Mouse (Mus musculus) CH12.LX (cell line): Measurements from ENCODE around the gene Tcp11l1. TPM values are rescaled to one million over a fixed set of nuclear protein-coding genes. Genes with fewer than 3 reads are reported as not detected.

Experiments
- DNase-seq: peaks from one replicate; pipeline ENCODE4 v3.0.0-alpha.2; 2013; ENCODE audit errors: extremely low read depth
- H3K27ac ChIP-seq: 2 replicates; pipeline ENCODE4 v1.5.1; 2012; ENCODE audit warnings: low read depth, mild to moderate bottlenecking, control low read depth, moderate library complexity; ENCODE audit not compliant: insufficient read depth
- H3K27me3 ChIP-seq: replicated peaks from 2 replicates; pipeline ENCODE3; 2012; ENCODE audit warnings: inconsistent platforms
- H3K36me3 ChIP-seq, 2 experiments: replicated peaks in 1 of 2; 2 replicates each; pipeline versions ENCODE3 to v1.6.1; 2012; ENCODE audit warnings: inconsistent platforms in 1 of 2, low read length in 1 of 2, mild to moderate bottlenecking in 1 of 2, mixed read lengths in 1 of 2, moderate library complexity in 1 of 2; ENCODE audit not compliant: control insufficient read depth in 1 of 2, insufficient read depth in 1 of 2
- H3K4me1 ChIP-seq, 2 experiments: 2 replicates each; pipeline ENCODE4 v1.6.1; 2012; ENCODE audit warnings: inconsistent platforms in 1 of 2, moderate library complexity in 1 of 2; ENCODE audit not compliant: insufficient read depth in 2 of 2, control insufficient read depth in 1 of 2
- H3K4me2 ChIP-seq: 2 replicates; pipeline ENCODE4 v1.6.1; 2012; ENCODE audit warnings: low read depth, mild to moderate bottlenecking, control low read depth; ENCODE audit not compliant: poor library complexity, insufficient read depth, severe bottlenecking
- H3K4me3 ChIP-seq, 3 experiments: fragments of 150-350 bp in 1 of 3; sonication (generic) in 1 of 3; replicated peaks in 1 of 3; 2 replicates each; pipeline versions ENCODE3 to v1.5.1; 2011 to 2012; ENCODE audit warnings: low read depth in 2 of 3, low read length in 2 of 3, mild to moderate bottlenecking in 2 of 3, moderate library complexity in 2 of 3, control low read depth in 1 of 3, improper control_type of control experiment in 1 of 3, inconsistent platforms in 1 of 3, mixed read lengths in 1 of 3; ENCODE audit not compliant: poor library complexity in 1 of 3
- H3K79me2 ChIP-seq: replicated peaks from 2 replicates; pipeline ENCODE4 v1.6.1; 2012; ENCODE audit warnings: mild to moderate bottlenecking, moderate library complexity; ENCODE audit not compliant: control insufficient read depth, poor library complexity, insufficient read depth, severe bottlenecking; ENCODE audit errors: extremely low read depth
- H3K9ac ChIP-seq: 2 replicates; pipeline ENCODE4 v1.6.1; 2012; ENCODE audit warnings: low read depth, mild to moderate bottlenecking, control low read depth, moderate library complexity; ENCODE audit not compliant: insufficient read depth
- H3K9me3 ChIP-seq: replicated peaks from 2 replicates; pipeline ENCODE3; 2012; ENCODE audit warnings: low read length, inconsistent platforms, mixed read lengths
- BHLHE40 ChIP-seq: IDR thresholded peaks from 2 replicates; pipeline ENCODE4 v1.6.1; 2011; ENCODE audit warnings: mild to moderate bottlenecking, low read depth, low read length, improper control_type of control experiment
- CHD1 ChIP-seq: IDR thresholded peaks from 2 replicates; pipeline ENCODE4 v1.6.1; 2012; ENCODE audit warnings: low read depth, low read length, improper control_type of control experiment, inconsistent platforms
- CHD2 ChIP-seq: IDR thresholded peaks from 2 replicates; pipeline ENCODE4 v1.6.1; 2011; ENCODE audit warnings: low read length, improper control_type of control experiment
- CTCF ChIP-seq, 2 experiments: IDR thresholded peaks in 1 of 2; conservative IDR thresholded peaks in 1 of 2; 2 replicates each; pipeline ENCODE4 v1.5.1; 2011 to 2012; ENCODE audit warnings: low read depth in 2 of 2, low read length in 2 of 2, improper control_type of control experiment in 1 of 2, inconsistent platforms in 1 of 2, mild to moderate bottlenecking in 1 of 2, moderate library complexity in 1 of 2
- E2F4 ChIP-seq: IDR thresholded peaks from 2 replicates; pipeline ENCODE4 v1.6.1; 2011; ENCODE audit warnings: low read depth, low read length, improper control_type of control experiment; ENCODE audit not compliant: insufficient replicate concordance
- ETS1 ChIP-seq: conservative IDR thresholded peaks from 2 replicates; pipeline ENCODE4 v1.6.1; 2012; ENCODE audit warnings: low read depth, mild to moderate bottlenecking, inconsistent platforms, low read length, improper control_type of control experiment, moderate library complexity
- HCFC1 ChIP-seq: IDR thresholded peaks from 2 replicates; pipeline ENCODE4 v1.6.1; 2012; ENCODE audit warnings: low read depth, mild to moderate bottlenecking, inconsistent platforms, low read length, improper control_type of control experiment
- IRF4 ChIP-seq: IDR thresholded peaks from 2 replicates; pipeline ENCODE4 v1.6.1; 2014; ENCODE audit warnings: low read depth, mild to moderate bottlenecking, inconsistent platforms, low read length, improper control_type of control experiment
- JUN ChIP-seq: IDR thresholded peaks from 2 replicates; pipeline ENCODE4 v1.6.1; 2011; ENCODE audit warnings: low read depth, mild to moderate bottlenecking, low read length, improper control_type of control experiment, moderate library complexity; ENCODE audit not compliant: insufficient read depth
- JUND ChIP-seq: conservative IDR thresholded peaks from 2 replicates; pipeline ENCODE4 v1.6.1; 2011; ENCODE audit warnings: low read depth, low read length, improper control_type of control experiment
- KAT2A ChIP-seq: IDR thresholded peaks from 2 replicates; pipeline ENCODE4 v1.6.1; 2012; ENCODE audit warnings: low read length, improper control_type of control experiment, inconsistent platforms; ENCODE audit not compliant: insufficient replicate concordance
- MAX ChIP-seq: IDR thresholded peaks from 2 replicates; pipeline ENCODE4 v1.6.1; 2011; ENCODE audit warnings: low read length, improper control_type of control experiment
- MAZ ChIP-seq: IDR thresholded peaks from 2 replicates; pipeline ENCODE4 v1.6.1; 2012; ENCODE audit warnings: low read depth, mild to moderate bottlenecking, inconsistent platforms, low read length, improper control_type of control experiment, moderate library complexity
- MXI1 ChIP-seq: IDR thresholded peaks from 2 replicates; pipeline ENCODE4 v1.6.1; 2011; ENCODE audit warnings: mild to moderate bottlenecking, low read depth, low read length, improper control_type of control experiment
- NELFE ChIP-seq: IDR thresholded peaks from 2 replicates; pipeline ENCODE4 v1.6.1; 2011; ENCODE audit warnings: low read depth, low read length, improper control_type of control experiment
- PAX5 ChIP-seq: IDR thresholded peaks from 2 replicates; pipeline ENCODE4 v1.6.1; 2012; ENCODE audit warnings: low read length, inconsistent platforms, mixed read lengths
- SMC3 ChIP-seq: IDR thresholded peaks from 2 replicates; pipeline ENCODE4 v1.6.1; 2011; ENCODE audit warnings: low read depth, low read length, improper control_type of control experiment
- TBP ChIP-seq: conservative IDR thresholded peaks from 2 replicates; pipeline ENCODE4 v1.6.1; 2011; ENCODE audit warnings: low read depth, low read length, improper control_type of control experiment
- TCF12 ChIP-seq: IDR thresholded peaks from 2 replicates; pipeline ENCODE4 v1.6.1; 2014; ENCODE audit warnings: low read depth, mild to moderate bottlenecking, inconsistent platforms, low read length, improper control_type of control experiment
- USF2 ChIP-seq: conservative IDR thresholded peaks from 2 replicates; pipeline ENCODE4 v1.6.1; 2011; ENCODE audit warnings: low read depth, low read length, improper control_type of control experiment
- ZC3H11A ChIP-seq: IDR thresholded peaks from 2 replicates; pipeline ENCODE4 v1.6.1; 2012; ENCODE audit warnings: low read depth, mild to moderate bottlenecking, inconsistent platforms, low read length, improper control_type of control experiment
- ZKSCAN1 ChIP-seq: IDR thresholded peaks from 2 replicates; pipeline ENCODE4 v1.6.1; 2012; ENCODE audit warnings: low read depth, inconsistent platforms, low read length, improper control_type of control experiment, borderline replicate concordance
- ZMIZ1 ChIP-seq: IDR thresholded peaks from 2 replicates; pipeline ENCODE4 v1.6.1; 2012; ENCODE audit warnings: low read depth, mild to moderate bottlenecking, inconsistent platforms, low read length, improper control_type of control experiment
- ZNF384 ChIP-seq: IDR thresholded peaks from 2 replicates; pipeline ENCODE4 v1.6.1; 2012; ENCODE audit warnings: low read depth, low read length, improper control_type of control experiment, inconsistent platforms
- dilution Hi-C: fragments of 300-500 bp; cut with MboI; formaldehyde crosslinking; loops from 2 replicates; pipeline ENCODE4 v1.14.3; 2020; ENCODE audit warnings: low sequenced_read_pairs; ENCODE audit not compliant: extremely low pct_unique_long_range_greater_than_20kb, extremely low pct_ligation_motif_present
- in situ Hi-C: fragments of 300-500 bp; cut with MboI; formaldehyde crosslinking; loops from 3 replicates; pipeline ENCODE4 v1.14.3; 2019; ENCODE audit warnings: low sequenced_read_pairs, low pct_ligation_motif_present, low pct_unique_long_range_greater_than_20kb, mixed read lengths
- polyA plus RNA-seq: library from polyadenylated mRNA; unstranded; fragments of >175 nt; gene quantifications from 2 replicates; pipeline ENCODE4 v1.2.1, GENCODE M21; 2012; ENCODE audit warnings: low read depth; ENCODE audit not compliant: insufficient read length
- total RNA-seq, 2 experiments: library from RNA; depleted of rRNA; stranded (reverse); fragments of 300-350 nt in 1 of 2; fragments of >200 nt in 1 of 2; gene quantifications; 2 replicates each; pipeline ENCODE4 v1.2.3; 2012 to 2014

The Tcp11l1 gene
- total and polyA plus RNA-seq, 3 experiments = 2.9 to 11.7 (median 3.6) TPM

GRCm38 (mm10) chr2:104671724-104672123 lies 40.2 kb downstream of the Tcp11l1 start:
- Histone ChIP-seq H3K36me3 (no peaks in the 10 kb centered on the region), H3K79me2 (no peaks in the 10 kb centered on the region), H3K9ac (no peak overlapping the region), H3K9me3 (no peaks in the 10 kb centered on the region), H3K4me1 (no peaks in the 10 kb centered on the region), H3K4me2 (no peak overlapping the region), H3K4me3 (no peak overlapping the region), H3K27ac (no peak overlapping the region), H3K27me3 (no peaks in the 10 kb centered on the region)
- dilution Hi-C loops = no loop called here
- in situ Hi-C loops = no loop called here
- TF ChIP-seq ZMIZ1 (no peak), HCFC1 (no peak), E2F4 (no peak), KAT2A (no peak), ZKSCAN1 (no peak), ZNF384 (no peak), NELFE (no peak), CHD1 (no peak), MXI1 (no peak), CHD2 (no peak), PAX5 (no peak), JUND (no peak), MAZ (no peak), CTCF (conservative IDR thresholded peaks at IDR 0.05 in 1 of 2, IDR thresholded peaks at IDR 0.05 in 1 of 2; ENCODE audit: low read depth in 2 of 2, low read length in 2 of 2) (no peak), TBP (no peak), JUN (no peak), TCF12 (no peak), BHLHE40 (no peak), MAX (no peak), ETS1 (no peak)
- no peak for DNase-seq

- no peak overlapping the region for H3K4me2 ChIP-seq
- H3K27me3 ChIP-seq = no peaks in the 10 kb centered on the region
- no peak overlapping the region for H3K27ac ChIP-seq
- no peaks in the 10 kb centered on the region for H3K4me1 ChIP-seq
- no peak overlapping the region for H3K9ac ChIP-seq
- H3K36me3 ChIP-seq = peaks cover 13 to 18% of the 10 kb centered on the region in 2 experiments
- dilution Hi-C loops (no loop called here), in situ Hi-C loops (no loop called here)
- no peak for DNase-seq
- no peaks in the 10 kb centered on the region for H3K79me2 ChIP-seq
- TF ChIP-seq IRF4 = 0 out of 2 replicates have a peak, but pooled peaks have one; percentile 29
- no peak for TF ChIP-seq MAZ
- no peak for TF ChIP-seq USF2
- TF ChIP-seq HCFC1 = no peak
- TF ChIP-seq SMC3 = peak; percentile 29
- no peak for TF ChIP-seq ZC3H11A
- TF ChIP-seq CHD2 = no peak
- TF ChIP-seq TBP = no peak
- TF ChIP-seq CTCF (conservative IDR thresholded peaks at IDR 0.05 in 1 of 2, IDR thresholded peaks at IDR 0.05 in 1 of 2; ENCODE audit: low read depth in 2 of 2, low read length in 2 of 2) = peak in 1 of 2 experiments; percentile 44; a peak in 3 of 4 replicates
- no peak overlapping the region for H3K4me3 ChIP-seq
- H3K9me3 ChIP-seq = no peaks in the 10 kb centered on the region
Measured at GRCm38 (mm10) chr2:104669122-104669804, 42.7 kb downstream of the Tcp11l1 start.
